Mouse (Mus musculus) myocyte (in vitro differentiated cells): Measurements from ENCODE around the gene Spop.

Source experiments
- E2F4 ChIP-seq: IDR thresholded peaks from one replicate; pipeline ENCODE4 v1.6.1; 2011; ENCODE audit warnings: mild to moderate bottlenecking, control low read depth, moderate library complexity; ENCODE audit not compliant: insufficient read depth
- MAX ChIP-seq: IDR thresholded peaks from one replicate; pipeline ENCODE4 v1.6.1; 2011; ENCODE audit warnings: low read depth, mild to moderate bottlenecking, control low read depth
- MYOD1 ChIP-seq, 3 experiments: IDR thresholded peaks; one replicate each; pipeline ENCODE4 v1.6.1; 2011; ENCODE audit warnings: control low read depth in 2 of 3, low read depth in 2 of 3, mild to moderate bottlenecking in 2 of 3, moderate library complexity in 1 of 3; ENCODE audit not compliant: insufficient read length in 2 of 3, control insufficient read depth in 1 of 3
- POLR2A ChIP-seq: IDR thresholded peaks from one replicate; pipeline ENCODE4 v1.6.1; 2011; ENCODE audit warnings: low read depth, mild to moderate bottlenecking, control low read depth, moderate library complexity; ENCODE audit not compliant: insufficient read length
- POLR2AphosphoS2 ChIP-seq: IDR thresholded peaks from one replicate; pipeline ENCODE4 v1.6.1; 2011; ENCODE audit warnings: low read depth, control low read depth; ENCODE audit not compliant: insufficient read length
- REST ChIP-seq: IDR thresholded peaks from one replicate; pipeline ENCODE4 v1.6.1; 2011; ENCODE audit warnings: mild to moderate bottlenecking, control low read depth, moderate library complexity; ENCODE audit not compliant: insufficient read depth, insufficient read length
- SRF ChIP-seq: IDR thresholded peaks from one replicate; pipeline ENCODE4 v1.6.1; 2011; ENCODE audit warnings: low read depth; ENCODE audit not compliant: control insufficient read depth, insufficient read length
- TCF12 ChIP-seq: IDR thresholded peaks from one replicate; pipeline ENCODE4 v1.6.1; 2011; ENCODE audit warnings: mild to moderate bottlenecking, control low read depth; ENCODE audit not compliant: poor library complexity, insufficient read depth, severe bottlenecking
- USF1 ChIP-seq: IDR thresholded peaks from one replicate; pipeline ENCODE4 v1.6.1; 2011; ENCODE audit warnings: low read depth, mild to moderate bottlenecking, control low read depth, moderate library complexity

GRCm38 (mm10) chr11:95383331-95383986 is 30.4 kb upstream of the Spop start:
- no peak for TF ChIP-seq SRF
- TF ChIP-seq REST = no peak
- TF ChIP-seq TCF12 = no peak
- no peak for TF ChIP-seq POLR2A
- TF ChIP-seq MYOD1 (IDR thresholded peaks at IDR 0.05; ENCODE audit: control insufficient read depth in 1 of 3, insufficient read length in 2 of 3, low read depth in 2 of 3) = no peak
- no peak for TF ChIP-seq POLR2AphosphoS2
- TF ChIP-seq E2F4 = no peak
- no peak for TF ChIP-seq USF1
- no peak for TF ChIP-seq MAX
